Mouse (Mus musculus) cerebellum, adult (tissue): ENCODE measurements around the gene Tubb1.

Source experiments
- ATAC-seq: cut with Nextera tagmentation; 2 replicates; pipeline ENCODE4 v1.9.2; 2017; ENCODE audit warnings: mild to moderate bottlenecking, moderate library complexity, mixed read lengths; ENCODE audit not compliant: insufficient number of reproducible peaks, low FRiP score, low TSS enrichment

The Tubb1 gene

GRCm38 (mm10) chr2:174500814-174501503, 50.5 kb downstream of the Tubb1 start:
- no peak for ATAC-seq

DNA sequence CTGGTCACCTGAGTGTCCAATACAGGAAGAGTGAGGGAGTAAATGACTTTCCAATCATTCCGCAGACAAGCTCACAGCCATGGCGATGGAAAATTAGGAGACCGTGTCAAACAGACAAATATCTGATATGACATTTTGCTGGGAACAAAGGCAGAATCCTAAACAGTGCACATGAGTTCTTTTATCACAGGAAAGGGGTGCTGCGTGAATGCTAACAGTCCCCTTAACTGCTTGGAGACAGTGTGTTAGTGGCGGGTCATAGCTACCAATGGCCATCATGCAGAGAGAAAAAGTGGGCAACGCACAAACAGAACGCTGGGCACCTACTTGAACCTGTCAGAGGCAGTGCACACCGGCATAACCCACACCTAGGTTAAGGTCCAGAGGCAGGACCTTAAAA, 51.0 kb downstream of the Tubb1 start:
- ATAC-seq = no peak

- no peak for ATAC-seq
These were observed 51.8 kb downstream of the Tubb1 start for GRCm38 (mm10) chr2:174502321-174502720.

DNA sequence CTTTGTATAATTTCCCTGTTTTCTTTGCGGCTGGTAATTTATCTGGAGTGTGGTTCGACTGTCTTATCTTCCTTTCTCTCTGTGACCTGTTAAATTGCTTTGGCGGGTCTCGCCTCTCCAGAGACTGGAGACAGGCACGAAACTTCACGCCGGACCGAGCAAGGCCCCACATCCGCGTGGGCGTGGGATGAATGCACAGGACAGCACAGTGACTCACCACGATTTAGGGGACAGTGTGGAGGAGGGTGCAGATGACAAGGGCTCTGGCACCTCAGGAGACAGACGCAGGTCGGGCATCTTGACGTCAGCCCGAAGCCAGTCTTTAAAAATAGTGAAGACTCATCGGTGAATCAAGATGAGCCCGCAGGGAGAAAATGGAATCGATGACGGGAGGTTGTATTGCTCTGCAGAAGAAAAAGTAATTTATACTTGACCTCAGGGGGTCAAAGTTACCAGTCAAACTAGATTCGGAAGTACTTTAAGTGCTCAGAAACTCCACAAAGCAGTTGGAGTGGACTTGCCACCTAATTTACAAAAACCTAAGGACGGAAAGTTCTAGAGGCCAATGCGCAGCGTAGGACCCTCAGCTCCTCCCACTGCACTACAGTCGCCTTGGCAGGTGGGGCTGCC, 52.5 kb downstream of the Tubb1 start:
- no peak for ATAC-seq
